Mouse (Mus musculus) duodenum, adult 2 months (tissue): ENCODE data around the gene Ncoa3. TPM values are rescaled to one million over a fixed set of nuclear protein-coding genes. Genes with fewer than 3 reads are reported as not detected.

Experiments used
- polyA plus RNA-seq: library from polyadenylated mRNA; depleted of rRNA; stranded (reverse); fragments of >200 nt; gene quantifications from 2 replicates; pipeline ENCODE4 v1.2.3, GENCODE M21; 2012; ENCODE audit warnings: low replicate concordance; rRNA removed

Ncoa3 gene
- 13.4 and 22.1 TPM in 2 replicates for polyA plus RNA-seq

DNA sequence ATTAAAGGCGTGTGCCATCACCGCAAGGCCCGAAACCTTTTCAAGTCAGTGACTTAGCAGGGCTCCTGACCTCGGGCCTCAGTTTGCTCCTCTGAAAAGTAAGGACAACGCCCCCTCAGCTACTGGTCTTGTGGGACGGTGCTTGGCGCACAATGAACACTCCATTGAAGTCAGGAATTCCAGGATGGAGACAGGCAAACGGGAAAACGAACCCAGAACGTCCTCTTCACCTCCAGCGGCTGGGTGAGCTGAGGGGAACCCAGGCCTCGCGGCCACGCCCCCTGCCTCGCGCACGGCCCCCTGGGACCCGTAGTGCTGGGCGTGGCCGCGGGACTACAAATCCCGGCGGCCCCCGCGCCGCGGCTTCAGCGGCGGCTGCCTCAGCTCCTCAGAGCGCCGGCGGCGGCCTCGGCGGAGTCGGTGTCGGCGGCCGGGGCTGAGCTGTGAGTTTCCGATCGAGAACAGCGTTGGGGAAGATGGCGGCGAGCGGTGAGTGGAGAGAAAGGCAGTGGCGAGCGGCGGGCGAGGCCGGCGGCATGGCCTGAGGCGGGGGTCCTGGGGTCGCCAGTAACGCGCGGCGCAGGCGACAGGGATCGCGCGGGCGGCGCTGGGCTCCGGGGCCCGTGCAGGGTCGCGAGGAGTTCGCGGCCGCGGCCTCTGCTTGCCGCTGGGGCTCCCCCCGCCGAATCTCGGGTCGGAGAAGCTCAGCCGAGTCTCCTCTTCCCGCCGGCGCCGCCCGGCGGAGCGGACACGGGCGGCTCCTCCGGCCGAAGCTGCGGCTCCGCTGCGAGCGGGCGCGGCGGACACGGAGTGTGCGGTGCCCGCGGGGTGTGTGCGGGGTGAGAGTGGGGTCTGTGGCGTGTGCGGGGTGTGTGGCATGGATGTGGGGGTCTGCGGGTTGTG lies at the start of gene Ncoa3:
Gene Ncoa3 (plus strand): TSS at position 367 of the 903 bp plus-strand sequence.

Other genes starting within 250 kb of the Ncoa3 start
- 11.2 and 13.5 TPM in 2 replicates for gene Zmynd8, start 93.6 kb upstream of the Ncoa3 start, polyA plus RNA-seq
- gene Sulf2, start 163.0 kb downstream of the Ncoa3 start, polyA plus RNA-seq: 44.8 and 53.8 TPM in 2 replicates